In the genomic region with DNA sequence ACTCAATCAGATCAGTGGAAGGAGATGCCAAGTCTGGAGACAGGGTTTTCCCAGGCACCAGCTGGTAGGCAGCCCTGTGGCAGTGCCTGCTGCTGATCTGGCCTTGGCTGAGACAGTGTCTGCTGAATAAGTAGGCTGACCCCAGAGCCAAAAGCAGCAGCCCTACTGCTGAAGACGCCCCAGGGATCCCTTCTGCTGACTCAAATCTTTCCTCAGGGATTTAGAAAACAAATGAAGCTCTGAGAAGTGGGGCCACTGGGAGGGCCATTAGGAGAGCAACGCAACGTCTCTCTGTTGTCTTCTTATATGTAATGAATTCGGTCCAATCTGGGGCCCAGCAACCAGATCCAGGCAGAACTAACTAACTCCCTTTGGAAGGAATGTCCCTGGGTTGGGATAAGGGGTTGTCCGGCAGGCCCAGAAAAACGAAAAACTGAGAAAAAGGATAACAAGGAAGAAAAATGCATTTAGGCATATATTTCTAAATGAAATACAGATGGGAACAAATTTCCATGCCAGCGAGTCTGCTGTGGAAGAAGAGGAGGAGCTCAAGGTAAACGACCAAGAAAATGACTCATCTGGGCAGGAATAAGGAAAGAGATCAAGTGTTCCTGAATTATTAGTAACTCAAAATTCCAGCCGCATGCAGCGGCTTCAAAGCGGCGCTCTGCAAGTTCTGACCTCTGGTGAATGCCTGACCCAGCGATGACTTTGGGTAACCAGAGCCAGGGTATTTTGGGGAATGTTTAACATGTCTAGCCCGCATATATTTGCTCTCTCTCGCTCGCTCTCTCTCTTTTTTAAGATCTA, we compare ENCODE assay signal across 8 mouse cellular contexts.
DNase-seq lines count a peak whose midpoint lies in the region; ATAC-seq lines count a peak whose summit lies in the region.

No protein-coding gene starts in this region.

- no peak overlapping the region for H3K9ac ChIP-seq in stomach, embryonic 15.5 days

- H3K36me3 ChIP-seq in embryonic facial prominence, embryonic 10.5 days (replicated peaks), result no peaks in the 10 kb centered on the region
- H3K36me3 ChIP-seq in stomach, embryonic 15.5 days, result no peaks in the 10 kb centered on the region

- ATAC-seq in stomach, embryonic 15.5 days (ENCODE audit: insufficient read depth, low FRiP score, low read depth), result no peak

- no peak overlapping the region for H3K4me2 ChIP-seq in stomach, embryonic 15.5 days

- H3K9me3 ChIP-seq in embryonic facial prominence, embryonic 10.5 days, result no peaks in the 10 kb centered on the region
- H3K9me3 ChIP-seq in stomach, embryonic 15.5 days, result no peaks in the 10 kb centered on the region

- no peak overlapping the region for H3K4me3 ChIP-seq in embryonic facial prominence, embryonic 10.5 days
- H3K4me3 ChIP-seq in stomach, embryonic 15.5 days (replicated peaks), result no peak overlapping the region

- WGBS in embryonic facial prominence, embryonic 10.5 days, result 25% methylated on average over 16 of the region's 16 CpGs
- WGBS in stomach, embryonic 15.5 days, result 27% methylated on average over 16 of the region's 16 CpGs

- DNase-seq in adrenal gland, adult 2 months, result peak; percentile 28
- no peak for DNase-seq in adrenal gland, adult 8-10 months
- DNase-seq in 3134 (ENCODE audit: extremely low read depth, insufficient read length, low spot score), result peak; percentile 65
- DNase-seq in embryonic facial prominence, embryonic 10.5 days (ENCODE audit: low spot score), result peak; percentile 70
- peak; percentile 12 for DNase-seq in kidney, adult 9 months
- DNase-seq in ovary, adult 18-20 months (ENCODE audit: low spot score), result no peak
- DNase-seq in left cerebral cortex, adult 9 months (ENCODE audit: low spot score in 2 of 2), result no peak

- H3K27ac ChIP-seq in embryonic facial prominence, embryonic 10.5 days (replicated peaks), result peak overlapping the region; percentile 80
- peak overlapping the region; percentile 33; the same call in 1 of the 2 replicates for H3K27ac ChIP-seq in stomach, embryonic 15.5 days

- H3K4me1 ChIP-seq in embryonic facial prominence, embryonic 10.5 days, result peaks cover 35% of the 10 kb centered on the region
- H3K4me1 ChIP-seq in stomach, embryonic 15.5 days, result peaks cover 8% of the 10 kb centered on the region; the same call in 1 of the 2 replicates

- no peaks in the 10 kb centered on the region for H3K27me3 ChIP-seq in embryonic facial prominence, embryonic 10.5 days (replicated peaks; ENCODE audit: low read depth, poor library complexity, severe bottlenecking)
- H3K27me3 ChIP-seq in stomach, embryonic 15.5 days (replicated peaks), result no peaks in the 10 kb centered on the region

Comparison
In these comparisons a context has a peak if more than half of its experiments do, and no peak if none do; other contexts are left out.
1. DNase-seq: peak in adrenal gland, adult 2 months (single experiment), 3134 (single experiment), embryonic facial prominence, embryonic 10.5 days (single experiment) and kidney, adult 9 months (single experiment); none in adrenal gland, adult 8-10 months (single experiment), ovary, adult 18-20 months (single experiment) and left cerebral cortex, adult 9 months (0 of 2).